Mouse (Mus musculus) urinary bladder, postnatal 14 days (tissue): ENCODE results near the gene Kat6b.
"Not testable (repeated sequence)": the region's sequence is repeated elsewhere in the genome, so short reads cannot be mapped to it uniquely, and the experiment has no call there.

ENCODE experiments used
- DNase-seq: peaks from one replicate; pipeline ENCODE4 v3.0.0; 2021; ENCODE audit warnings: low spot score

Kat6b gene

DNA sequence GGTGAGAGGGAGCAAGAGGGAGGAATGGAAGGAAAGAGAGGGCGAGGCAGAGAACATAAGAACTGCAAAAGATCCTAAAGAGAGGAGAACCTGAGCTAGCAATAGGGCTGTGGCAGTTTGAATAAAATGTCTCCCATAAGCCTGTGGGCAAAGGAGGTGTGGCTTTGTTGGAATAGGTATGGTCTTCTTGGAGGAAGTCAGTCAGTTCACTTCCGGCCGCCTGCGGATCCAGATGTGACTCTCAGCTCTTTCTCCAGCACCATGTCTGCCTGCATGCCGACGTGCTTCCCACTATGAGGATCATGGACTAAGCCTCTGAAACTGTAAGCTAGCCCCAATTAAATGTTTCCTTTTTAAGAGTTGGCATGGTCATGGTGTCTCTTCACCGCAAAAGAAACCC lies at the start of gene Kat6b:
Gene Kat6b, plus strand, starts transcription at position 204 of the 400 bp plus-strand sequence.
- DNase-seq: no peak

GRCm38 (mm10) chr14:21433415-21433814 lies 47.8 kb upstream of the Kat6b start:
- no peak for DNase-seq

- no peak for DNase-seq
Observed at GRCm38 (mm10) chr14:21433995-21434394, 47.2 kb upstream of the Kat6b start.

DNA sequence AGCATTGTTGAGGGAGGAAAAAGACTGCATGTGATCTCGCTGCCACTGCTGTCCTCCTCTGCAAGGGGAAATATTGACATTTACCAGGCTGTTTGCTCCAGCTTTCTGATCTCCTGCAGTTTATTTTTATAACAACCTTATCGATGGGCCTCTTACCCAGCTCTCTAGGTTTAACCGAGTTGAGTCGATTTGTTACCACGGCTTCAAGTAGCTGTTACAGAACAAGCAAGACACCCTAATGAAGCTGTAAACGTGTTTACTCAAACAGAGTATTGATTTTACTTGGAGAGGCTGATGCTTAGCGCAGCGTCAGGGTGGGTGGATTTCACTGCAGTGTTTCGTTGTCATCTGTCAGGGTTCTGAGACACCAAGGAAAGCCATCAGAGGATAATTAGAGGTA lies 46.5 kb upstream of the Kat6b start:
- no peak for DNase-seq

GRCm38 (mm10) chr14:21439785-21440184 lies 41.4 kb upstream of the Kat6b start:
- no peak for DNase-seq

GRCm38 (mm10) chr14:21440526-21440925 lies 40.7 kb upstream of the Kat6b start:
- no peak for DNase-seq

DNA sequence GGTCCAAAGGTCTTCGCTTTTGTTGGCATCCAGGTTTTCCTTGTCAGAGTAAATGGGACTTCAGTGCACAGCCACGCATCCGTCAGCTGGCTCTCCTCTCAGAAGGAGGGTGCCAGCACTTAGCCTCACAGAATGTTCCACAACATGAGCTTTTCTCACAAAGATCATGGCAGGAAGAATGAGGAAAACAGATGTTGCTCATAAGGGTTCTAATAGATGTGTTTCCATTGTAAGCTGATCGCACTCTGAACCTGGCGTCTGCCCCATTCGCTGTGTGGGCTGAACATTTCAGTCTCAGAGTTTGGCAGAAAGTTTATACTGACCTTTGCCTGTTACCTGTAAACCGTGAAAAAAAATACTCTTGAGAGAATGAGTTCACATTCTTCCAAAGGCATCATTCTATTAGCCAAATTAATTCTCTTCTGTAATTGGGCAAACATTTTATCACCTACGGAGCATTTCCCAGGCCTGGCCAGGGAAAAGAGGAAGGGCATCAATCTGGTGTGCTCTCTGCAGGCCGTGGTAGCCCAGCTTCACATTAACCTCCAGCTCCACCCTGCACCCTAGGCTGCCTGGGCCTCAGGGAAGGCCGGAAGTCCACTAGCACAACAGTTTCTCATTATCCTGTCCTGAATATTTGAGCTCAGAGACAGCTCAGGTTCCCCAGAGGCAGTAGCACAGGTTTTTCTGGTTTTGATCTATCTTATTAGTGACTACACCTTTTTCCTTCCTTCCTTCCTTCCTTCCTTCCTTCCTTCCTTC lies 39.3 kb upstream of the Kat6b start:
- peak; percentile 16 for DNase-seq

GRCm38 (mm10) chr14:21452581-21452980 lies 28.7 kb upstream of the Kat6b start:
- DNase-seq: no peak

DNA sequence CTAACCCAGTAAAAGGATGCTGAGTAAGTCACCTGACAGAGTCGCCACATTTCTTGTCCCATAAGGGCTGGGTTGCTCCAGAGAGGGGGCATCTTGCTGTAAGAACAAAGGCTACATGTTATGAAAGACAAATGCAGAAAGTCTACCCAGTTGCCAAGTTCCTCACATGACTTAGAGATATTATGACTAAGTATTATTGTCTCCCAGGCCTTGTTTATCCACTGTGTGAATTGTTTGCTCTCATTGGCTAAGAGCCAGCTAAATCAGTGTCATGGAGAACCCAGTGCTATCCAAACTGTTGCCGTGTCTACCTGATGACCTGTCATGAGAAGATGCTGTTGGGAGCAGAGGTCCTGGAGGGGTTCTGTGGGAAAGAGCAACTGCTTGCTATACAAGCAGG lies 27.3 kb upstream of the Kat6b start:
- no peak for DNase-seq

DNA sequence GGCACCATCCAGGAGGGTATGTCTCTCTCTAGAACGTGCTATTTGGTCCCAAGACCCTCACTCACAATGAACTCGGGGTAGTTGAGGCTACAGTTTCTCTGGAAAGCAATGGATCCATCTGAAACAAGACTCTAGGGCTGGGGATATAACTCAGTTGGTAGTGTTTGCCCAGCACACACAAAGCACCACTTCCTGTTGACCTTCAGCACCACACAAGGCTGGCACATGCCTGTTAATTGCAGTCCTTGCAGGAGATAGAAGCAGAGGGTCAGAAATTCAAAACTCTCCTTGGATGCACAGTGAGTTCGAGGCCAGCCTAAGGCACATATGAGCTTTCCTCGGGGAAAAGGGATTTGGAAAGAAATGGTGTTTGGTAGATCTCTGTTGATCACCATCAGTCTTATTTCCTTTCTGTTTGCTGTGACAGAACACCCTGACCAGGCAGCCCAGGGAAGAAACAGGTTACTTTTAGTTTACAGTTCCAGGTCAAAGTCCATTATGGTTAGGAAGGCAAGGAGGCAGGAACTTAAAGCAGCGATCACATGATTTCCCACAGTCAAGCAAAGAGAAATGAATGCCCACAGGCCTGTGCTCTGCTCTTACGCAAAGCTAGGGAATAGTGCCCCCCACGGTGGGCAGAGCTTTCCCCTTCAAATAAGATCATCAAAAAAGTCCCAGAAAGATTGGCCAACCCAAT lies 25.4 kb upstream of the Kat6b start:
- no peak for DNase-seq

DNA sequence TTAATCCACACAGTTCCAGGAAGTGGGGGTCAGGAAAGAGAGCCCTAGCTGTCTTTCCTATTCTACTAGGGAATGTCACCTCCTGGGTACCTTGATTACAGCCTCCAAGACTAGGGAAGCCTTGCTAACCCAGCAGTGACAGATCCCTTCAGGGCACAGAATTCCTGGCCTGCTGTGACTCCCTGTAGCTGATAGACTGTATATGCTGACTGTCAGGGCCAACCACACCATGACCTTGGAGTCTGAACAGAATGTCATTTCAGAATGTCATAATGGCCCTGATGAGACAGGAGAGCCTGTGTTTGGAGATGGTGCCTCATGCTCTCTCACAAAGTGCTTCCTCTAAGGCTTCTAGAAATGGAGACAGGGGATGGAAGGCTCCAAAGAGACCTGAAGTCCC lies 24.7 kb upstream of the Kat6b start:
- DNase-seq: no peak

DNA sequence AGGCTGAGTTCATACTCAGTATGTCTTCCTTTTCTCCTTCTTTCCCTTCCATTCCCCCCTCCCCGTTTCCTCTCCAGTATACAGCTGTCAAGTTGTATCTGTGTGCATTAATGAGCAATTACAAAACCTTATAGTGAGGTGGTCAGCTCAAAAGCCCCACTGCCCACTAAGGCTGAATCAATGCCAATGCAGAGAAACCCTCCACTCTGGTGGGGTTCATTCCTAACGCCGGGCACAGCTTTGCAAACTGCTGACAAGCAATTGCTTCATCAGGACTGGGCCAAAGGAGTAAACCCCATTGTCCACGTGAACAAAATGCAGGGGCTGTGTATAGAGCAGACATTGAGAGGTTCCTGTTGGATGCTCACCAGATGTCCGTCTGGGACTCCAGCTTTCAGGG lies 23.4 kb upstream of the Kat6b start:
- no peak for DNase-seq

DNA sequence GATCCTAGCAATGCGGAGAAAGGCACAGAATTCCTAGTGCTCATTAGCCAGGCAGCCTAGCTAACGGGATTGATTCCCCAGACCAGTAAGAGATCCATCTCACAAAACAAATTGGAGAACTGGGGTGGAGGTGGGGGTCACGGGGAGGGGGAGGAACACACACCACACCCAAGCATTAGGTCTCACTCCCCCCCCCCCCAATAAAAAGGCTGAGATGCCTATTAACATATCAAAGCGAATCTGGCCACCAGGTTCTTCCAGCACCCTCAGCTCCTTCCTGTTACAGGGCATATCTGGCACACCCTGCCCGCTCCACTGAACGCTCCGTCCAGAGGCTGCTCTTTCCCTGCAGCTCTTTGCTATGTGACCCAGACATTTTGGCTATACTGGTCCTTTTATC lies 22.5 kb upstream of the Kat6b start:
- DNase-seq: no peak

DNA sequence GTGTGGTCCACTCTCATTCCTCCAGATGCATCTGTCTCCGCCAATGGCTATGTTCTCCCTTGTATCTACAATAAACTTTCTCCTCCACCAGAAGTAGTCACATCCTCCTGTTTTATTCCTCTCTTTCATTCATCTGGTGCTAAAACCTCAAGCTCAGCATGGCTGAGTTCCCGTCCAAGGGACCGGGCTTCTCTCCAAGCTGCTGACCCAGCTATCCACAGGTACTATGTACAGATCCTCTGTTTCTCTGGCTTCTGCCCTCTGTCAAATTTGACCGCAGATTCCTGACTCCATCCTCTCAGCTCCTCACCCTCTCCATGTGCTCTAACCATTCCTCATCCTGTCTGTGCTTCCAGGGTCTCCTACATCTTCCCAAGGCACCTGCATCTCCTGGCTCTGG lies 22.1 kb upstream of the Kat6b start:
- DNase-seq: no peak

DNA sequence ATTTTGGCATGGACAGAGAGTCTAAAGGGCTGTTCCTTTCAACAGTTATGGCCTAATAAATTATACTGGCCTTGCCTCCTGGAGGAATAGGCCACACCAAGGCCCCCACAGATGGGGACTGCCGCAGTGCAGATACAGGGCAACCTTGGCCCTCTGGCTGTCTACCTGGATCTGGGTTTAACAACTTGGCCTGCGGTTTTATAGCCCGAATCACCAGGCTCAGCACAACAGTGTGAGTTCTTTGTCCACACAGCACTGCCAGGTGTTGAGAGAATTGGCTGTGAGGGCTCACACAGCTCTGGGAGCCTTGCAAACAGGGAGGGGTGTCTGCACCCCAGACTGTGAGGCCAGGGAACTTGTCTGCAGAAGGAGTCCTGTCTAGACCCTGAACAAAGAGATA lies 18.8 kb upstream of the Kat6b start:
- no peak for DNase-seq

DNA sequence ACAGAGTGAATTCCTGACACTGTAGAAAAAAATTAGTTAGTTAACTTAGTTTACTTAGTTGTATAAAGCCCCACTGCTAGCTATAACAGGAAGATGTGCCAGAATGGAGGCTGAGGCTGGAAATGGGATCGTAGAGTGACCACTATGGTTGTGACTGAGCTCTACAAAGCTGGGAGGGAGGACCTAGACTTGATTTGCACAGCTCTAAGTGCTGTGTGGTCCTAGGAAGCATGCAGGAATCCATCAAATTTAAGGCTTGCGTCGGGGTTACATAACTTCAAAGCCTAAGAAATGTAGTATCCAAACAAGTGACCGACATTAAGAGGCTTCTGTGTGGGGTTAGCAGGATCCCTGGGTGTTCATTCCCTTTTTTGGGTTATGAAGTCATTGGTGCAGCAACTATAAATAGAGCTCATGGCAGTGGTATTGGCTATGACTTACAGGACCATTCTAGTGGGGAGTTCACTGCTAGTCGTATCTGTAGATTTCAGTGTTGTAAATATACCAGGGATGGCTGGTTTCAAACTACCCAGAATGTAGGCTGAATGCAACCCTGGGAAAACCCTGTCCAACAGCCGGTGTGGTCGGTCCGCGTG lies 18.0 kb upstream of the Kat6b start:
- no peak for DNase-seq

DNA sequence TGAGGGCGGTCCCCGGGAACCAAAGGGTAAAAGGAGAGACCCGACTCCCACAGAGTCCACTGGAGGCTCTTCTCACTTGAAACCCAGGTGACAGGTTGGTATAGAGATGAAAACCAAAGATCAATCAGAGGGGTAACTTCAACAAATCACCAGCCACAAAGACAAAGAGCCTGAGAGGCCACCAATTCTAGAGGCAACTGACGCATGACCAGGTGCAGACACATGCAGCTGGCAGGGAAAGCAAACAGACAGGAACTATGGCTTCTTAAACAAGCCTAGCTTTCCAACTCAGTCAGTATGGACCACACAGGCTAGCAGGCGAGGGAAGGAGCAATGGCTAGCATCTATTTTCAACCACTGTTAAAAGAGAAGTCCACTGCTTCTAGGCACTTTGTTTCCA lies 10.8 kb upstream of the Kat6b start:
- peak; percentile 15 for DNase-seq

DNA sequence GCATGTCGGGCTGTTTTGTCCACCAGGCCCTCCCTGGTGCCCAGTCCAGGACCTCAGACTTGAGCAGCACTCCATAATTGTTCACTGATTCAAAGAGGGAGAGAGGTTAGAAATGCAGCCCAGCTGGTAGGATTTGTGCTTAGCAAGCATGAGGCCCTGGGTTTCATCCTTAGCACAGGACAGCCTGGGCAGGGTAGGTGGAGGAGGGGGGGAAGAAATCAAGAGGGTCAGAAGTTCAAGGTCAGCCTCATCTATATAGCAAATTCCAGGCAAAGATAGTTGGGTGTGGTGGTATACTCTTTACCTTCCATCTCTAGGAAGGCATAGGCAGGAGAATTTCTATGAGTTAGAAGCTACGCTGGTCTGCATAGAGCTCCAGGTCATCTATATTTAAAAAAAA lies 9.3 kb upstream of the Kat6b start:
- DNase-seq: no peak

- DNase-seq: not testable (repeated sequence)
Observed at GRCm38 (mm10) chr14:21474593-21475132, 6.6 kb upstream of the Kat6b start.

GRCm38 (mm10) chr14:21477181-21477580 lies 4.1 kb upstream of the Kat6b start:
- DNase-seq: no peak

DNA sequence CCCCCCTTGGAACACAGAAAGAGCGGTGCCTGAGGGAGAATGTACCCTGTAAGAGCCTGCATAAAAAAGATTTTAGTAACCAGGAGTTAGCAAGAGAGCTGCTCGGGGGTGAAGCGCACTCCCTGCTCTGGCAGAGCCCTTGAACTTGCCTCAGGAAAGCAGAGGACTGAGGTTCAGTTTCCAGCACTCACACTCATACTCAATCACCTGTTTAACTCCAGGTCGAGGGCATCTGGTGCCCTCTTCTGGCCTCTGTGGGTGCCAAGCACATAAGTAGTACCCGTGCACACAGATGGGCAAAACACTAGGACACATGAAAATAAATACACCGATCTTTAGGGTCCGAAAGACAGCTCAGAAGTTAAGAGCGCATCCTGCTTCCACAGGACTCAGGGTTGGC lies 1.7 kb upstream of the Kat6b start:
- DNase-seq: no peak

GRCm38 (mm10) chr14:21480191-21480590 lies 1.0 kb upstream of the Kat6b start:
- DNase-seq: no peak

GRCm38 (mm10) chr14:21484199-21484598 lies 3.0 kb downstream of the Kat6b start:
- no peak for DNase-seq
